Mouse (Mus musculus) left cerebral cortex, postnatal 25 days (tissue): ENCODE data around the gene Unc5b. TPM values are rescaled to one million over a fixed set of nuclear protein-coding genes. Genes with fewer than 3 reads are reported as not detected.

ENCODE experiments used
- DNase-seq, 2 experiments: peaks; one replicate each; pipeline ENCODE4 v3.0.0; 2022; ENCODE audit warnings: low spot score in 2 of 2, mixed read lengths in 1 of 2
- intact Hi-C: fragments of 180-260 bp; cut with DNase I; formaldehyde crosslinking; loops from one replicate; pipeline ENCODE4 v1.15.1; 2025
- total RNA-seq, 2 experiments: library from RNA; stranded (reverse); gene quantifications; 2 replicates each; pipeline ENCODE4 v1.2.3; 2021

The Unc5b gene
- total RNA-seq, 2 experiments from 2014 or later = 10.1 to 10.8 TPM

GRCm38 (mm10) chr10:60737886-60738640 lies 93.3 kb downstream of the Unc5b start:
- DNase-seq = no peak
- intact Hi-C loops = no loop called here

GRCm38 (mm10) chr10:60737169-60737728 lies 94.1 kb downstream of the Unc5b start:
- intact Hi-C loops = no loop called here

GRCm38 (mm10) chr10:60735737-60736136 lies 95.6 kb downstream of the Unc5b start:
- no peak for DNase-seq
- intact Hi-C loops = no loop called here

More at GRCm38 (mm10) chr10:60737169-60737728, 94.1 kb downstream of the Unc5b start:
- DNase-seq = no peak

- intact Hi-C loops = no loop called here
- DNase-seq = no peak
Measured at GRCm38 (mm10) chr10:60733471-60733870, 97.9 kb downstream of the Unc5b start.

GRCm38 (mm10) chr10:60732397-60732861 lies 99.0 kb downstream of the Unc5b start:
- intact Hi-C loops = no loop called here
- DNase-seq = peak in 1 of 2 experiments; percentile 17

GRCm38 (mm10) chr10:60731742-60732141 lies 99.6 kb downstream of the Unc5b start:
- DNase-seq = peak in 1 of 2 experiments; percentile 35

GRCm38 (mm10) chr10:60727301-60727700 lies 104.1 kb downstream of the Unc5b start:
- intact Hi-C loops = no loop called here
- no peak for DNase-seq

More at GRCm38 (mm10) chr10:60731742-60732141, 99.6 kb downstream of the Unc5b start:
- intact Hi-C loops = no loop called here

- intact Hi-C loops = no loop called here
- no peak for DNase-seq
Measured at GRCm38 (mm10) chr10:60726896-60727295, 104.5 kb downstream of the Unc5b start.

GRCm38 (mm10) chr10:60724496-60724895 lies 106.9 kb downstream of the Unc5b start:
- no peak for DNase-seq
- intact Hi-C loops = no loop called here

GRCm38 (mm10) chr10:60723345-60723744 lies 108.0 kb downstream of the Unc5b start:
- intact Hi-C loops = no loop called here
- DNase-seq = no peak

GRCm38 (mm10) chr10:60721640-60722039 lies 109.7 kb downstream of the Unc5b start:
- intact Hi-C loops = no loop called here
- no peak for DNase-seq

- DNase-seq = no peak
- intact Hi-C loops = no loop called here
Measured at GRCm38 (mm10) chr10:60720461-60720860, 110.9 kb downstream of the Unc5b start.

- intact Hi-C loops = no loop called here
- DNase-seq = no peak
Measured at GRCm38 (mm10) chr10:60718491-60718890, 112.9 kb downstream of the Unc5b start.

GRCm38 (mm10) chr10:60716449-60716848 lies 114.9 kb downstream of the Unc5b start:
- intact Hi-C loops = no loop called here
- DNase-seq = no peak

Other genes with a start within 250 kb of the Unc5b start
- gene Cdh23, start 135.1 kb downstream of the Unc5b start, total RNA-seq = 1 to 10 TPM; 1.7 to 2.5 TPM
- gene Slc29a3, start 78.8 kb downstream of the Unc5b start, total RNA-seq = 10 to 100 TPM; 14.9 to 17.5 TPM